Mouse (Mus musculus) intestine, embryonic 15.5 days (tissue): ENCODE results near the gene Dusp6. TPM values are rescaled to one million over a fixed set of nuclear protein-coding genes. Genes with fewer than 3 reads are reported as not detected.

Experiments
- ATAC-seq: fragments of 200-750 bp; cut with Nextera tagmentation; 2 replicates; pipeline ENCODE4 v1.8.0; 2017; ENCODE audit warnings: moderate TSS enrichment, moderate library complexity
- H3K27ac ChIP-seq: fragments of 300-500 bp; sonication (generic); 2 replicates; pipeline ENCODE4 v1.5.1; 2015; ENCODE audit warnings: mild to moderate bottlenecking, inconsistent platforms
- H3K27me3 ChIP-seq: fragments of 300-500 bp; sonication (generic); replicated peaks from 2 replicates; pipeline ENCODE4 v1.6.1; 2015; ENCODE audit warnings: inconsistent platforms
- H3K36me3 ChIP-seq: fragments of 300-500 bp; sonication (generic); 2 replicates; pipeline ENCODE4 v1.6.1; 2015; ENCODE audit warnings: inconsistent platforms
- H3K4me1 ChIP-seq: fragments of 300-500 bp; sonication (generic); replicated peaks from 2 replicates; pipeline ENCODE4 v1.6.1; 2015; ENCODE audit warnings: inconsistent platforms
- H3K4me2 ChIP-seq: fragments of 300-500 bp; sonication (generic); replicated peaks from 2 replicates; pipeline ENCODE4 v1.6.1; 2015; ENCODE audit warnings: mild to moderate bottlenecking, inconsistent platforms
- H3K4me3 ChIP-seq: fragments of 300-500 bp; sonication (generic); replicated peaks from 2 replicates; pipeline ENCODE4 v1.5.1; 2015; ENCODE audit warnings: inconsistent platforms
- H3K9ac ChIP-seq: fragments of 300-500 bp; sonication (generic); 2 replicates; pipeline ENCODE4 v1.6.1; 2015; ENCODE audit warnings: inconsistent platforms
- H3K9me3 ChIP-seq: fragments of 300-500 bp; sonication (generic); 2 replicates; pipeline ENCODE4 v1.6.1; 2016; ENCODE audit warnings: inconsistent platforms
- WGBS: fragments of 180-500 bp; shearing (Covaris S2); methylation state at CpG from one replicate; pipeline ENCODE4 v1.1.7; 2015; 5-methylcytosine and 5-hydroxymethylcytosine counted together
- polyA plus RNA-seq: library from polyadenylated mRNA; unstranded; fragments of >200 nt; fragmentation: Nextera tagmentation; extraction: Ambion mirVana; gene quantifications from 2 replicates; pipeline ENCODE4 v1.2.1, GENCODE M21; 2015

Gene Dusp6
- polyA plus RNA-seq, 1 experiment from 2014 or later = 38.1 TPM

DNA sequence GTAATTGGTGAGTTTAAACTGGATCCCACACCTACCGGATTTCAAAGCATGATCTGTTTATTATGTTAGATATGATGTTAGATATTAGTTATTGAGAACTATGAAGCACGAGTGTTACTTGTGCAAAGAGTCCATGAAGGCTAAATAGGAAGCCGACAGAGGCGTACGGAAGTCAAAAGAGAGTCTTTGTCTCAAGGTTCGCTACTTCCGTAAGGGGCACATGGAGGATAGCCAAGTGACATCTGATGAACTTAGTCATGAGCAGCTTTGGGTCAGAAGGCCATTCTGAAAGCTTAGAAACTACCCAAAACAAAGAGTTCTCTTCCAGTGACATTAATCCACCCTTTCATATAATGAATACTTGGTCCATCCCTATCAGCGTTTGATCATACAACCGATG is 27.9 kb upstream of the Dusp6 start:
- Histone ChIP-seq H3K27me3 (no peaks in the 10 kb centered on the region), H3K4me1 (0 out of 2 replicates have a peak, but pooled peaks cover 3% of the 10 kb centered on the region), H3K36me3 (no peaks in the 10 kb centered on the region), H3K4me3 (no peak overlapping the region), H3K9me3 (no peaks in the 10 kb centered on the region), H3K9ac (no peak overlapping the region), H3K4me2 (no peak overlapping the region), H3K27ac (no peak overlapping the region)
- ATAC-seq = no peak
- 89% methylated on average over 9 of the region's 9 CpGs for WGBS

DNA sequence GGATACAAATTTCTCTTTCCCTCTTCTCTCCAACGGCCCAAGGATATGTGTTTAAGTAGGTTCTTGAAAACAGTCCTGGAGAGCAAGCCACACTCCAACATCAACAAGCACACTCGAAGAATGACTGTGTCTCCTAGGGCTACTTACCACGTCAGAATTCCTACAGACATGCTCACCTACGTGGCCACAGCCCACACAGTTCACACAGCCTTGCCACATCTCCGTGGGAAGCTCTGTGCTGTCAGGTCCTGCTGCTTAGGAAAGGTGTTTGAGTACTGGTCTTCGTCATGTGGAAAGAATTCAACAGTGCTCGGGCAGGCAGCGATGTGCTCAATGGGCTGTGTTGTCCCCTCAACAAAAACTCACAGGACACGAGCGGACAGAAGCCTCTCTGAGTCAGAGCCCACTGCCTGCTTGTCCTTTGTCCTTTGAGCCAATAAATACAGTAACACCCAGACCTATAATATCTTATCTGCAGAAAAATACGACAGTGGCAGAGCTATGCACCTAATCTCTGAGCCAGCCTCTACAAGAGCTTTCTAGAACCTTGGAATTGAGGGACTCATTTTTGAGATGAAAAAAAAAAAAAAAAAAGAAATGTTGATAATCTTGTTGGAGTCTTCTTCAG is 25.7 kb upstream of the Dusp6 start:
- ATAC-seq = peak; percentile 62
- Histone ChIP-seq H3K36me3 (no peaks in the 10 kb centered on the region), H3K9ac (no peak overlapping the region), H3K27ac (no peak overlapping the region), H3K27me3 (no peaks in the 10 kb centered on the region), H3K9me3 (no peaks in the 10 kb centered on the region), H3K4me1 (peaks cover 3% of the 10 kb centered on the region; the same call in 1 of the 2 replicates), H3K4me2 (0 out of 2 replicates have a peak overlapping the region, but pooled peaks have one; percentile 17), H3K4me3 (no peak overlapping the region)
- 55% methylated on average over 11 of the region's 11 CpGs for WGBS

DNA sequence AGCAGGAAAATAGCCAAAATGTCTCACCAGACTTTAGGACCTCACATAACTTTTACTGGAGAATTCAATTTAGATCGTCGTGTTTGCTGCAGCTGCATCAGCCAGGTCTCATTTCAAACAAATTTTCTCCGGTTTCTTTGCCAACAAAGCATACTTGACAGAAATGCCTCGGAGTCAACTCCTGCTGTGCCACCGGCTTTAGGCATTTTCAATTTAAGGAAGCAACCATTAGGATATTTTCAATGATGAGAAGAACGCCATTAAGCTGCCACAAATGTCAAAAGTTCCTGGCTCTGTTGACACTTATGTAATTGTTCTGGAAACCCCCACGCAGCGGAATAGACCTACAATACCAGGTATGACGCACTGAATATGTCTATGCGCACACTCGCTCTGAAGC is 24.5 kb upstream of the Dusp6 start:
- no peak overlapping the region for H3K9ac ChIP-seq
- WGBS = 86% methylated on average over 11 of the region's 11 CpGs
- H3K27me3 ChIP-seq = no peaks in the 10 kb centered on the region
- H3K9me3 ChIP-seq = no peaks in the 10 kb centered on the region
- ATAC-seq = no peak
- H3K4me3 ChIP-seq = no peak overlapping the region
- H3K4me1 ChIP-seq = peaks cover 3% of the 10 kb centered on the region; the same call in 1 of the 2 replicates
- H3K36me3 ChIP-seq = no peaks in the 10 kb centered on the region
- H3K4me2 ChIP-seq = no peak overlapping the region
- H3K27ac ChIP-seq = no peak overlapping the region

DNA sequence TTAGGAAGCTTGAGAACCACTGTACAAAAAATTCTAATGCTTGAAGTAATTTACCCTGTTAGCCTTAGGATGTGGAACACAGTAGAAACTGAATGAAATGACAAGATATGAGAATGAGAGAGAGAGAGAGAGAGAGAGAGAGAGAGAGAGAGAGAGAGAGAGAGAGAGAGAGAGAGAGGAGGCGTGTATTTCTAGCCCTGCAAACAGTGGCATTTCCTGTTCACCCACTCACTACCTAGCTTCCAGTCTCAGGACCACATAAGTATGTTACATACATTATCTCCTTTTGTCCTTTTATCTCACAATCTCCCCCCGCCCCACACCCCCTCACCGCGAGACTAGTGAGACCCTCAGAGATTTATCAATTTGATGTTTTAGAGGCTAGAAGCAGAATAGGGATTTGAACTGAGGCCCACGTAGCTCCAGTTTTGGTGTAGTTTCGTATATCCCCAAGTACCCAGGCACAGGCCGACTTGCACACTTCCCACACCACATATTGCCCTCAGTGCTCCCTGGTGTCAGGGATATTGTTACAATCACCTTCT is 21.7 kb upstream of the Dusp6 start:
- Histone ChIP-seq H3K4me3 (no peak overlapping the region), H3K9me3 (no peaks in the 10 kb centered on the region), H3K36me3 (no peaks in the 10 kb centered on the region), H3K4me1 (peaks cover 6% of the 10 kb centered on the region), H3K4me2 (0 out of 2 replicates have a peak overlapping the region, but pooled peaks have one; percentile 26), H3K9ac (no peak overlapping the region), H3K27me3 (no peaks in the 10 kb centered on the region), H3K27ac (no peak overlapping the region)
- no peak for ATAC-seq
- WGBS = 74% methylated on average over 7 of the region's 7 CpGs

DNA sequence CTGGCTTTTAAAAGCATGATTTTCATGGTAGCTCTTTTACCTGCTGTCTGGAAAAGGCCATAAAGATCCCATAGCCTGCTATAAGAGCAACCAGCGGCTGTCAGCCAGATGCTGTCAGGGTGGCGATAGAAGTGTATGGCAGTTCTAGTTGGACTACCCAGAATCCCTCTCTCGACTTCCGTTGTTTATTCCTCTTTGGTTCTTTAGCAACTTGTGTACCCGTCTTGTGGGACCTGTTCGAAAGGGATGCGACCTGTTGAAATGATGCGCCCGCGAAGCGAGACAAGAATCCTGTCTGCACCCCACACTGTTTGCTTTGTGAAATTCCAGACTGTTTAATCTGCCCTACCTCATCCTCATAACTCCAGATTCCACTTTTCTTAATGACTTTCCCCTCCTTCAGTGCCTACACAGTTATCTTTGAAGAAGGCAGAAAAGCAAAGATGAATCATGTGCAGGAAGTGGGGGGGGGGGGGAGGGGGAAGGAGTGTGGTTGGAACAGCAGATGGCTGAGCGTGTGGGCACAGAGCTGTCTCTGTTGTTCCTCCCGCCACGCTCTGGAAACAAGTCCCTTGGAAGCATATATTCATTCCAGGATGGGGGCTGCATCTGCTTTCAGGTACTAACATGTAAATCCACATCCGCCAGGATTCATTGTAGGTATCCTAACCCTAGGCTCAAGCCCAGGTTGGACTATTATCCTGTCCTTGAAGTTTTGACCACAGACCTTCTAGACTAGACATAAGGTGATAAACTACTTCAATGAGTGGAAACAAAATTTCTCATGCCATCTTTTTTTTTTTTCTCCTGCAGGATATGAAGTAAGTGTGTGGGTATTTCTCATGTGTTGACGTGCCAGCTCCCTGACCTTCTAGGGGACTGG is 21.0 kb upstream of the Dusp6 start:
- H3K4me2 ChIP-seq = 0 out of 2 replicates have a peak overlapping the region, but pooled peaks have one; percentile 26
- 0 out of 2 replicates have a peak, but pooled peaks have one; percentile 24 for ATAC-seq
- no peaks in the 10 kb centered on the region for H3K9me3 ChIP-seq
- no peak overlapping the region for H3K4me3 ChIP-seq
- H3K9ac ChIP-seq = no peak overlapping the region
- WGBS = 35% methylated on average over 16 of the region's 16 CpGs
- H3K4me1 ChIP-seq = peaks cover 6% of the 10 kb centered on the region
- no peak overlapping the region for H3K27ac ChIP-seq
- H3K27me3 ChIP-seq = no peaks in the 10 kb centered on the region
- H3K36me3 ChIP-seq = no peaks in the 10 kb centered on the region

DNA sequence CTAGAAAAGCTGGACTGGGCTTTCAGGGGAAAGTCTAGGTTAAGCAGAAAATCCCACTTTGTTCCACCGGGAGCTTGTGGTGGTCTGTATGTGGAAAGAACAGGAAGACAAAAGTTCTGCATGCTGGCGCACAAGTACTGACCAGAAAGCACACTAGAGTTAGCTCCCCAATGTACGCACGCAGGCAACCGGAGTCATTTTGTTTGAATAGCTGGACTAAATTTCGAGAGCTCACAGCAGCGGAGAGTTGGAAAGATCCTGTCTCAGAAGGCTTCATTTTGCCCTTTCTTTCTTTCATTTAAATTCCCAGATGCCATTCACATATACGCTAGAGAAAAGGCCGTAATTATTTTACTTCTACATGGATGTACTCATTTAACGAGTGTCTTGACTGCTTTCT is 20.3 kb upstream of the Dusp6 start:
- Histone ChIP-seq H3K9ac (no peak overlapping the region), H3K27ac (no peak overlapping the region), H3K36me3 (no peaks in the 10 kb centered on the region), H3K4me2 (no peak overlapping the region), H3K4me3 (no peak overlapping the region), H3K4me1 (peaks cover 3% of the 10 kb centered on the region), H3K27me3 (no peaks in the 10 kb centered on the region), H3K9me3 (no peaks in the 10 kb centered on the region)
- WGBS = 82% methylated on average over 10 of the region's 10 CpGs
- ATAC-seq = no peak

DNA sequence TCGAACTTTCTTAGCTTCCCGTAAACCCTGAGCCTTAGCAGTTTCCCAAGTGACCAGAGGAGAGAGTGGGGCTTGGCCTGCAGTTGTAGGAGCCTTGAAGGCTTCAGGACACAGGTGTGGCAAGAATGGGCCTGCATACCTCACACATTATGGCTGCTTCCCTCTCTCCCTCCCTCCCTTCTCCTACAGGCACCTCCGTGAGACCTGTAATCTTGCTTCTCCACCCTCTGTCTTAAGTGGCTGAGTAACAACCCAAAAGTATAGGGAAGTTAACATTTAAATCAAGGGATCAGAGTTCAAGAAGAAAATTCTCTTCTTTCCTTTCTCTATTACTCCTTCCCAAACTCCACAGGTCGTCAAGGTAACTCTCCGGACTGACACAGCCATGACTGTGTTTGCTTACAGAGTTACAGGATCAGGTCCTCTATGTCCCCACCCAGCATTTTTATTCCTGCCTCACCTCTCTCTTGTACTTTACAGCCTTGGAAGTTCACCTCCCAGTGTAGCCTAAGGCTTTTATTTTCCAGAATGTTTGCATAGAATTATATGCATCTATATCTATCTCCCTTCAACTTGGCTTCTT is 19.0 kb upstream of the Dusp6 start:
- Histone ChIP-seq H3K36me3 (no peaks in the 10 kb centered on the region), H3K27me3 (no peaks in the 10 kb centered on the region), H3K27ac (peak overlapping the region; percentile 60), H3K4me3 (no peak overlapping the region), H3K4me1 (peaks cover 3% of the 10 kb centered on the region), H3K9me3 (no peaks in the 10 kb centered on the region), H3K4me2 (no peak overlapping the region), H3K9ac (no peak overlapping the region)
- peak; percentile 86 for ATAC-seq
- 44% methylated on average over 5 of the region's 5 CpGs for WGBS

DNA sequence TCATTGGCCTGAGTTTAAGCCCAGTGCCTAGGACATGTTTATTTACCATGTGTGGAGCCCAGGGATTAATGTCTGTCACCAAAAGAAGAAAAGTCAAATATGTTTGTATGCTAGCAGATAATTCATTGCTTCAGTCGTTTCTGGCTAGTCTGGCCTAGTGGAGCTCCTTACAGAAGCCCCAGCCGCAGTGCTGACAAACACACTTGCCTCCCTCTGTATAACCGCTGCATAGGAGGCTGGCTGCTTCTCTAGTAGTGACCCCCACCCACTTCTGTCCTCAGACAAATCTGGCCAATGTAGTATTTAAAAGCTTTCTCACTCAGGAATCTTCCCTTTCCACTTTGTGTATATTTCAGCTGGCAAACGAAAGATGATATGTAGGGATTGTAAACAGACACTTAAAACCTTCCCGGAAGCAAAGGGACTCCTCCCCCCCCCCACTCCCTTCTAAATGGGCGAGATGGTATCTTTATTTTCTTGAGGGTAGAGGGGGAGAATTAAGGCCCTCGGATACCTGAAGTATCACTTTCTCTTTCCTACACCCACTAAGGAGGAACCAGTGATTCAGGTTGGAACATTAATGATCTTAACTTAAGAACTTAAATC is 18.3 kb upstream of the Dusp6 start:
- WGBS = 22% methylated on average over 7 of the region's 7 CpGs
- Histone ChIP-seq H3K9ac (no peak overlapping the region), H3K9me3 (no peaks in the 10 kb centered on the region), H3K4me1 (peaks cover 3% of the 10 kb centered on the region), H3K4me2 (no peak overlapping the region), H3K27me3 (no peaks in the 10 kb centered on the region), H3K36me3 (no peaks in the 10 kb centered on the region), H3K27ac (no peak overlapping the region), H3K4me3 (no peak overlapping the region)
- ATAC-seq = no peak

DNA sequence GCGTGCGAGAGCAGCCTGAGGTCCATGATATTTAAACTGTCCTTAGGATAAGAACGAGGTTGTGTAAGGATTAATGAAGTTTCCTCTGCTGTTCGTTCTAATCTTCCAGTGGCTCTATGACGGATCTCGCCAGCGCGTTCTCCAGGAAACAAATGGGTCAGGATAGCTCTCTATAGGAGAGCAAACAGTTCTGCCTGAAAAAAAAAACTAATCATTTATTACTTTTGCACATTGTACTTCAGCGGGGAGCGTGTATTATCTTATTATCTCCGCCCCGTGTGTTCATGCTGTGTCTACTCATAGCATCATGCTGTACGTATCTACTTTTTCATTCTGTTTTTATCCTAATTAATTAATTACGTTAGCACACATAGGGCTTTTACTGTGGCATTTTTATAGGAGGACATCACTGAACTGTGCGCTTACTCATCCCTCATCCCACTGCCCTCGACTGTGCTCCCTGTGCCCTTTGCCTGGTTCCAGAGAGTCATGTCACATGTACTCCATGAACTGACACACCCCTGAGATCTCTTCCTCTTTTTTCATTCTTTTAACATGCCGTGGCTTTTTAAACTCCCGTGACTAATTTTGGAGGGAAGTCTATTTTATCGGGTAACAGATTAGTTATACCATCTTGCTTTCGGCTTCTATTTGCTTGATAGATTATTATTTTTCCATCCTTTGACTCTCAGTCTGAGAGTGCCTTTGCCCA is 16.1 kb upstream of the Dusp6 start:
- Histone ChIP-seq H3K27ac (no peak overlapping the region), H3K9me3 (no peaks in the 10 kb centered on the region), H3K4me3 (no peak overlapping the region), H3K9ac (no peak overlapping the region), H3K4me1 (peaks cover 3% of the 10 kb centered on the region; the same call in 1 of the 2 replicates), H3K4me2 (no peak overlapping the region), H3K27me3 (no peaks in the 10 kb centered on the region), H3K36me3 (no peaks in the 10 kb centered on the region)
- no peak for ATAC-seq
- WGBS = 79% methylated on average over 20 of the region's 20 CpGs

DNA sequence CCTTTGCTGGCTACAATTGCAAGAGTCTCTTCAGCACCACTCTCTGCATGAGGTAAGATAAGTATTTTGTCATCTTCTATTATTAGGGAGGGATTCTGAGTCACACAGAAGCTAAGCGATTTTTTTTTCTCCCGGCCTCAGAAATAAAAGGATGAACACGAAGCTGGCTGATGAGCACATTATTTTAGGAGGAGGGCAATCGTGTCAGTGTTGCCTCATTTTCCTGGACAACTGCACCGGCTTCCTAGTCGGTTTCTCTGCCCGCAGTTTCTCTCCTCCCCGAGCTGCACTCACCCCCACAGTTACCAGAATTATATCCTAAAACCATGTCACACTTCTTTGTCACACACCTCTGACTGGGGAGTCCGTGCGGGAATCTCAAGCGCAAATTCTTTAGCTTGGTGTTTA is 12.2 kb upstream of the Dusp6 start:
- ATAC-seq = no peak
- WGBS = 68% methylated on average over 11 of the region's 11 CpGs

DNA sequence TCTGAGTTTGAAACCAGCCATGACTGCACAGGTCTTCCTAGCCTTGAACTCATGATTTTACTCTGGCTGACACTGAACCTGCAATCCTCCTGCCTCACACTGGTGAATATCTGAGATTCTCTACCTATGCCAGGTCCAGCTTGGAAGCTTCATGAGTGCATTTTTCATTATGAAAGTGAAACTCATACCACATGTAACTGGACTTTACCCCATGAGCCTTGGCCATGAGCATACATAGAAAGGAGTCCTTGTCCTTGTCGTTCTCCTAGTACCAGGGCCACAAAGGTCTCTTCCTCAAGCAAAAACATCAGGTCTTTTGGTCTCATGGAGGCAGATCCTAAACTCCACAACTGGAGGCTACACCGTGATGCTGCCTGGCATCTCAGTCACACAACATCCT is 9.6 kb upstream of the Dusp6 start:
- Histone ChIP-seq H3K4me3 (no peak overlapping the region), H3K36me3 (no peaks in the 10 kb centered on the region), H3K27ac (no peak overlapping the region), H3K9ac (no peak overlapping the region), H3K4me2 (no peak overlapping the region), H3K9me3 (no peaks in the 10 kb centered on the region), H3K4me1 (no peaks in the 10 kb centered on the region), H3K27me3 (no peaks in the 10 kb centered on the region)
- ATAC-seq = peak; percentile 51; the same call in 1 of the 2 replicates
- 82% methylated on average over 2 of the region's 2 CpGs for WGBS

More for the DNA sequence above, 12.2 kb upstream of the Dusp6 start:
- no peak overlapping the region for H3K9ac ChIP-seq
- no peaks in the 10 kb centered on the region for H3K27me3 ChIP-seq
- no peak overlapping the region for H3K4me3 ChIP-seq
- H3K27ac ChIP-seq = no peak overlapping the region
- H3K4me1 ChIP-seq = no peaks in the 10 kb centered on the region
- no peaks in the 10 kb centered on the region for H3K36me3 ChIP-seq
- H3K4me2 ChIP-seq = no peak overlapping the region
- H3K9me3 ChIP-seq = no peaks in the 10 kb centered on the region
